Mouse (Mus musculus): Measurements from ENCODE around the gene Tradd. TPM values are rescaled to one million over a fixed set of nuclear protein-coding genes. Genes with fewer than 3 reads are reported as not detected.
A peak's percentile ranks its signal among the peaks of the same experiment; 100 is the strongest.

The Tradd gene
- polyA plus RNA-seq, 1 experiment from 2014 or later, result 22.9 TPM

DNA sequence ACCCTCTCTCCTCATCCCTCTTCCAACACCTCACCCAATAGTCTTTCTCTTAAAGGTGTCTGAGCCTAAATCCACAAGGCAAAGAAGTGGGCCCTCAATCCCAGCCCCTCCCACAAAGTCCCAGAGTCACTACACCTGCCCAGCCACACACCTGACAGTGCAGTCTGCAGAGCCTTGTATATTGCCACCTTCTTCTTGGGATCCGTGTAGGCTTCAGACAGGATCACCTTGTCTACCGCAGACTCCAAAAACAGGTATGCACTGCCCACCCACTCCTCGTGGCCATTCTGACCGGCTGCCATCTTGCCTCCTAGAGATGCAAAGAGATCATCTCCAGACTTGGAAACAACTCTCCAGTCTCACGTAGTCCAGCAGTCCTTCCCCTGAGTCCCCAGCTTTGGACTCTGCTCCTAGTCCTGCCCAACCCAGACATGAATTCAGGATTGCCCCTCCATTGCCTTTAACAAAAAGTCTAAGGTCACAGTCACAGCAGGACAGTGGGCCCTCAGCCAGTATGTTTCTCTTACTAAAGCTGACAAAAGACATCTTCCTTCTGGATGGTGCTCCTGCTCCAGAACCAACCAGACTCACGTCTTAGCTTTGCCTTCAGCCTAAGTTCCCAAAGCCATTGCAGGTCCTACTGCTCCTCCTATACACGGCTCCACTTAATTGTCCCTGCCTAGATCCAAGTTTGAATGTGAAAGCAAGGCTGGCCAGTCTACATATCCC, 3.9 kb downstream of the Tradd start:
- ChIA-PET CTCF (interaction anchor here (1.3 kb wide), 1 partner anchor 30 kb away, joined by 3 read pairs; no protein-coding TSS in a partner anchor), POLR2A (no interaction called here)
- no peak for TF ChIP-seq CTCF (IDR thresholded peaks at IDR 0.05)
- no peaks in the 10 kb centered on the region for H3K27me3 ChIP-seq
- in situ Hi-C loops (cut with MboI; ENCODE audit: low pct_unique_long_range_greater_than_20kb), result no loop called here
- DNase-seq (ENCODE audit: low read depth, low spot score) (no peak), ATAC-seq (no peak)

DNA sequence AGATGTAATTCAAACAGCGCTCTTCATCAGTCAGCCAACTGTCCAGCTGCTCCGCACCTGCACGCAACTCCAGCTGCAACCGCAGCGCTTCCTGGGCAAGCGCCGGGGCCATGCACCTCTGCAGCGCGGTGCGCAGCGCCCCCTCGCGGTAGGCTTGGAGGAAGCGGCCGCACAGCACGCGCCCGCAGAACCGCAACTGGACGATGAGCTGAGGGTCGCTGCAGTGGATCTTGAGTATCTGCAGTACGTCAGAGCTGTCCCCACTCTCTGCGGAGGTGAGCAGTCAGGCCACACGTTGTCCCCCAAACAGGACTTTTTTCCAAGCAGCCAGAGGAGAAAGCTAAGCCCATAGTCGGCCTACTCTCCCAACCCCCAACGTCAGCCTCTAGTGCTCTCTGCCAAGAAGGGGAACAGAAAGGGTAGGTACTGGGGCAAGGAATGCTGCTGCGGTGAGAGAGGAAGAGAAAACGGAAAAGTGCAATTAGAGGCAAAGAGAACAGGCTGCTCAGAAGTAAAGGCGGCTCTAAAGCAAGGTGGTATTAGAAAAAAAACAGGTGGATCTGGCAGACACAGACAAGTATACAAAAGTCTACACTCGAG, 4.6 kb downstream of the Tradd start:
- no peaks in the 10 kb centered on the region for H3K27me3 ChIP-seq
- POLR2A ChIA-PET, result no interaction called here
- DNase-seq (ENCODE audit: low read depth, low spot score), result no peak
- no peak for TF ChIP-seq CTCF (IDR thresholded peaks at IDR 0.05)
- CTCF ChIA-PET, result interaction anchor here (1.3 to 1.6 kb wide), 2 partner anchors 12 to 31 kb away, joined by 3 read pairs; no protein-coding TSS in a partner anchor
- no peak for ATAC-seq
- in situ Hi-C loops (cut with MboI; ENCODE audit: low pct_unique_long_range_greater_than_20kb), result no loop called here

DNA sequence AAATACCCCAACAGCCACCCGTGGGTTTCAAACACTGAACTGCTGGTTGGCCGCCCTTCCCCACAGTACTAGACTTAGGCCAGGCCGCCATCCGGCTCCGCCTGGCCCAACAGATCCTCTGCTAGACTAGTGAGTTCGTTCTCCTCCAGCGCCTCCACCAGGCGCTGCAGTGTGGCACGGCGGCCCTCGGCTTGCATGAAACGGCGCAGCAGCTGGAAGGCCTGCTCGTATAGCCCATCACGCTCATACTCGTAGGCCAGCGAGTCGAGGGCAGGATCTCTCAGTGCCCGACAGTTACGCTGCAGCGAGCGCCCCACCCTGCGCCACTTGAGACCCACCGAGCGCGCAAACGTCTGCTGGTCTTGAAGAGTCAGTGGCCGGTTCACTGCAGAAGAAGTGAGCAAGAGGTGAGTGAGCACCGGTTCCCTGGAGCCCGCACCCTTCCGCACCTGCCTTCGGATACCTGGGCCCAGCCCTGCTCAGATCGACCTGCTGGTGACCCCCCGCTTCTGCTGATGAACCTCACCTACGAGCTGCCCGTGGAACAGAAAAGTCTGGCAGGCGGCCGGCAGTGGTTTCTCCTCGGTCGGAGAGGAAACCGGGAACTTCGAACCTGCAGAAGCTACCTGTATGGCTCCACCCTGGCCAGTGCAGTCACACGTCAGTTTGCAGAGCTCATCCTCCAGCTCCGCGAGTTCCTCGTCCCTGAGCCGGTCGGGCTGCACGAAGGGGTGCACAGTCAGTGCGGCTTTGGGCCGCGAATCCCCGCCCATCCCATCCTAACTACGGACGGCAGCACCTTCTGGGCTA, 5.3 kb downstream of the Tradd start:
- TF ChIP-seq CTCF (IDR thresholded peaks at IDR 0.05), result no peak
- H3K27me3 ChIP-seq, result no peaks in the 10 kb centered on the region
- in situ Hi-C loops (cut with MboI; ENCODE audit: low pct_unique_long_range_greater_than_20kb), result no loop called here
- ATAC-seq (no peak), DNase-seq (ENCODE audit: low read depth, low spot score) (no peak)
- ChIA-PET CTCF (interaction anchor here (1.6 kb wide), 1 partner anchor 12 kb away, joined by 3 read pairs; no protein-coding TSS in a partner anchor), POLR2A (no interaction called here)

DNA sequence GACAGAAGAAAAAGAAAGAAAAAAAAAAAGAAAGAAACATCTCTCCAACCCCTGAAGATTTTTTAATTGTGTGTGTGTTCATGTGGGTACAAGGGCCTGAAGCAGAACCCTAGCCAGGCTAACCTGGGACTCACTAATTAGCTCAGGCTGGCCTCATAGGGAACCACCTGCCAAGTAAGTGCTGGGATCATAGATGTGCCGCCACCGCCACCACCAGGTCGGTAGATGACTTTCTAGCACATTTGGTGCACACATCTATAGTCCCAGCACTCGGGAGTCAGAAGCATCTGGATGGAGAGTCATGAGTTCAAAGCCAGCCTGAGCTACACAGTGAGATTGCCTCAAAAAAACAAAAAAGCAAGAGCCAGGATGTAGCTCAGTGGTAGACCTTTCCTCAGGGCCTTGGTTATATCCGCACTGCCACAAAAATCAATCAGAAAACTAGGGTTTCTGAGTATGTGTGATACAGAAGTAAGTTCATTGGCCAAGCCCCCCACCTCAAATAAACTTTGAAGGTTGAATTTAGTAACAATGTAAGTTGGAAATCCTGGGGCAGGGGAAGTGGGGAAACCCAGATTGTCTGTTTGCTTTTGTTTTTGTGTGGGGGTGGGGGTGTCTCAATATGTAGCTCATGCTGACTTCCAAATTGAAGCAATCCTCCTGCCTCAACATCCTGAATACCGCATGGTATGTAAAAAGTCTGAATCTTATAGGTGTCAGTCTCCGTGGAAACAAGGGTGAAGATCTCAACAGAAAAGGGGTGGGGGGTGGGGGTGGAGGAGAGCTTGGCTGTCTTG, 6.9 kb downstream of the Tradd start:
- CTCF ChIA-PET, result no interaction called here
- no peak for DNase-seq (ENCODE audit: low read depth, low spot score)
- no peak for TF ChIP-seq CTCF (IDR thresholded peaks at IDR 0.05)
- ATAC-seq, result no peak
- POLR2A ChIA-PET, result no interaction called here
- in situ Hi-C loops (cut with MboI; ENCODE audit: low pct_unique_long_range_greater_than_20kb), result no loop called here
- no peaks in the 10 kb centered on the region for H3K27me3 ChIP-seq

DNA sequence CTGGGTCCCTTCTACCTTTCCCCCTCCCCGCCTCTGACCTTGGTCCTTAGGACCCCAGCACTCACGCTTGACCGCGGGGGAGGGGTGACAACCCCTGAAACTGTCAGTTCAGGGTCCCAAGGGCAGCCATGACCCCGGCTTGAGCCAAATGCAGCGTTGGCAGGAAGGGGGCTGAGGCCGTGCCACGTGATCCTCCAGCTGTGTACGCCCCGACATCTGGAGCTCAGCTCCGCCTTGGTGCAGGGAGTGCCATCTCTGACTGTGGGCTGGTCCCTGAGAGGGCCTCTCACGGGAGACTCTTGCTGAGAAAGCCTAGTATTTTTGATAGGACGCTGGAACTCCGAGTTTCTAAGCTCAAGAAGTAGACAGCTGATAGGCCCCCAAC, 9.5 kb downstream of the Tradd start, which contains the start of gene B3gnt9:
TSS of gene B3gnt9 (minus strand) at position 188 of the 385 bp plus-strand sequence.
- in situ Hi-C loops (cut with MboI; ENCODE audit: low pct_unique_long_range_greater_than_20kb), result no loop called here
- DNase-seq (ENCODE audit: low read depth, low spot score) (no peak), ATAC-seq (no peak)
- ChIA-PET POLR2A (interaction anchor here (0.8 kb wide), 1 partner anchor 10 kb away, joined by 3 read pairs; the partner anchor contains the start of genes Fbxl8 and Tradd), CTCF (interaction anchor here (0.7 to 1.3 kb wide), 3 partner anchors 10 to 117 kb away, joined by 3 to 4 read pairs (median 3); partner anchors contain the start of genes Fbxl8 and Tradd)
- no peak for TF ChIP-seq CTCF (IDR thresholded peaks at IDR 0.05)
- no peaks in the 10 kb centered on the region for H3K27me3 ChIP-seq

- ATAC-seq (peak; percentile 67), DNase-seq (ENCODE audit: low read depth, low spot score) (no peak)
- POLR2A ChIA-PET, result interaction anchor here (0.8 kb wide), 1 partner anchor 10 kb away, joined by 3 read pairs; the partner anchor contains the start of genes Fbxl8 and Tradd
- in situ Hi-C loops (cut with MboI; ENCODE audit: low pct_unique_long_range_greater_than_20kb), result no loop called here
- CTCF ChIA-PET, result interaction anchor here (0.8 to 1.4 kb wide), 4 partner anchors 11 to 116 kb away, joined by 3 to 5 read pairs (median 4); no protein-coding TSS in a partner anchor
- H3K27me3 ChIP-seq, result no peaks in the 10 kb centered on the region
- TF ChIP-seq CTCF (IDR thresholded peaks at IDR 0.05), result no peak
These were observed 10.1 kb downstream of the Tradd start for GRCm38 (mm10) chr8:105254152-105254965.

GRCm38 (mm10) chr8:105253766-105254151, 10.7 kb downstream of the Tradd start:
- DNase-seq (ENCODE audit: low read depth, low spot score), result no peak
- in situ Hi-C loops (cut with MboI; ENCODE audit: low pct_unique_long_range_greater_than_20kb), result no loop called here
- no peak for TF ChIP-seq CTCF (IDR thresholded peaks at IDR 0.05)
- ATAC-seq, result no peak
- ChIA-PET POLR2A (no interaction called here), CTCF (interaction anchor here (0.8 to 1.9 kb wide), 4 partner anchors 12 to 117 kb away, joined by 3 to 5 read pairs (median 4); no protein-coding TSS in a partner anchor)
- no peaks in the 10 kb centered on the region for H3K27me3 ChIP-seq

- ATAC-seq, result no peak
These were observed 11.5 kb downstream of the Tradd start for GRCm38 (mm10) chr8:105252680-105253537.

More at GRCm38 (mm10) chr8:105252680-105253537, 11.5 kb downstream of the Tradd start:
- ChIA-PET CTCF (interaction anchor here (0.8 to 1.9 kb wide), 4 partner anchors 12 to 118 kb away, joined by 3 to 5 read pairs (median 4); no protein-coding TSS in a partner anchor), POLR2A (no interaction called here)
- DNase-seq (ENCODE audit: low read depth, low spot score), result no peak
- H3K27me3 ChIP-seq, result no peaks in the 10 kb centered on the region
- in situ Hi-C loops (cut with MboI; ENCODE audit: low pct_unique_long_range_greater_than_20kb), result no loop called here
- no peak for TF ChIP-seq CTCF (IDR thresholded peaks at IDR 0.05)

All from Patski (cell line).